Mouse (Mus musculus): ENCODE results near the gene Ankrd60. TPM values are rescaled to one million over a fixed set of nuclear protein-coding genes. Genes with fewer than 3 reads are reported as not detected.

Gene Ankrd60
- total and polyA plus RNA-seq, 3 experiments, result not detected

- no peaks in the 10 kb centered on the region for H3K36me3 ChIP-seq (ENCODE audit: control insufficient read depth in 1 of 2, insufficient read depth in 2 of 2, low read length in 2 of 2)
- no peak overlapping the region for H3K27ac ChIP-seq (ENCODE audit: control insufficient read depth, low read depth, low read length)
- no peaks in the 10 kb centered on the region; a peak in 1 of 4 replicates for H3K27me3 ChIP-seq (ENCODE audit: control insufficient read depth in 1 of 2, insufficient read depth in 2 of 2, low read length in 2 of 2)
- no peak for DNase-seq (ENCODE audit: low read depth, low spot score)
- H3K4me1 ChIP-seq (ENCODE audit: control insufficient read depth in 1 of 2, insufficient read depth in 2 of 2, low read length in 2 of 2), result no peaks in the 10 kb centered on the region
- TF ChIP-seq TAL1 (IDR thresholded peaks at IDR 0.05; ENCODE audit: low read length), result no peak
- no peak overlapping the region for H3K4me3 ChIP-seq (ENCODE audit: control insufficient read depth in 1 of 2, insufficient read depth in 1 of 2, low read depth in 2 of 2, low read length in 2 of 2)
- no peak overlapping the region for H3K9ac ChIP-seq (ENCODE audit: control insufficient read depth, low read depth, low read length, poor library complexity, severe bottlenecking)
- no peaks in the 10 kb centered on the region for H3K9me3 ChIP-seq (replicated peaks; ENCODE audit: insufficient read depth, low read length)
- no peaks in the 10 kb centered on the region for H3K79me2 ChIP-seq (ENCODE audit: control insufficient read depth, insufficient read depth, low read length, poor library complexity)
These were observed 14.0 kb downstream of the Ankrd60 start for GRCm38 (mm10) chr2:173564179-173564578.

GRCm38 (mm10) chr2:173563336-173563735 lies 14.8 kb downstream of the Ankrd60 start:
- Histone ChIP-seq H3K79me2 (ENCODE audit: control insufficient read depth, insufficient read depth, low read length, poor library complexity) (no peaks in the 10 kb centered on the region), H3K4me1 (ENCODE audit: control insufficient read depth in 1 of 2, insufficient read depth in 2 of 2, low read length in 2 of 2) (no peaks in the 10 kb centered on the region), H3K36me3 (ENCODE audit: control insufficient read depth in 1 of 2, insufficient read depth in 2 of 2, low read length in 2 of 2) (no peaks in the 10 kb centered on the region), H3K9me3 (replicated peaks; ENCODE audit: insufficient read depth, low read length) (no peaks in the 10 kb centered on the region), H3K4me3 (ENCODE audit: control insufficient read depth in 1 of 2, insufficient read depth in 1 of 2, low read depth in 2 of 2, low read length in 2 of 2) (no peak overlapping the region), H3K9ac (ENCODE audit: control insufficient read depth, low read depth, low read length, poor library complexity, severe bottlenecking) (no peak overlapping the region), H3K27me3 (ENCODE audit: control insufficient read depth in 1 of 2, insufficient read depth in 2 of 2, low read length in 2 of 2) (no peaks in the 10 kb centered on the region; a peak in 1 of 4 replicates), H3K27ac (ENCODE audit: control insufficient read depth, low read depth, low read length) (no peak overlapping the region)
- no peak for DNase-seq (ENCODE audit: low read depth, low spot score)
- no peak for TF ChIP-seq TAL1 (IDR thresholded peaks at IDR 0.05; ENCODE audit: low read length)
- TF ChIP-seq ELF1 (IDR thresholded peaks at IDR 0.05; ENCODE audit: low read depth, low read length), result no peak
- TF ChIP-seq TBP (IDR thresholded peaks at IDR 0.05; ENCODE audit: low read depth, low read length), result no peak
- no peak for TF ChIP-seq GATA1 (IDR thresholded peaks at IDR 0.05; ENCODE audit: low read depth, low read length)
- no peak for TF ChIP-seq ZMIZ1 (IDR thresholded peaks at IDR 0.05; ENCODE audit: low read depth, low read length)
- TF ChIP-seq MAX (IDR thresholded peaks at IDR 0.05; ENCODE audit: low read length), result no peak
- TF ChIP-seq MYC (IDR thresholded peaks at IDR 0.05; ENCODE audit: low read depth, low read length), result no peak
- TF ChIP-seq TCF12 (IDR thresholded peaks at IDR 0.05; ENCODE audit: low read depth, low read length), result no peak
- no peak for TF ChIP-seq ZNF384 (IDR thresholded peaks at IDR 0.05; ENCODE audit: low read depth, low read length)
- no peak for TF ChIP-seq SMC3 (IDR thresholded peaks at IDR 0.05; ENCODE audit: low read depth, low read length)
- no peak for TF ChIP-seq USF2 (IDR thresholded peaks at IDR 0.05; ENCODE audit: borderline replicate concordance in 1 of 2, insufficient read depth in 1 of 2, low read depth in 1 of 2, low read length in 2 of 2)
- no peak for TF ChIP-seq MXI1 (IDR thresholded peaks at IDR 0.05; ENCODE audit: low read depth, low read length)
- TF ChIP-seq EP300 (IDR thresholded peaks at IDR 0.05; ENCODE audit: low read depth in 1 of 2, low read length in 2 of 2), result no peak
- no peak for TF ChIP-seq ETS1 (IDR thresholded peaks at IDR 0.05; ENCODE audit: low read depth, low read length)
- TF ChIP-seq MAFK (IDR thresholded peaks at IDR 0.05; ENCODE audit: borderline replicate concordance, low read depth, low read length), result no peak
- TF ChIP-seq POLR2AphosphoS5 (IDR thresholded peaks at IDR 0.05; ENCODE audit: borderline replicate concordance, low read depth, low read length), result no peak
- TF ChIP-seq E2F4 (IDR thresholded peaks at IDR 0.05; ENCODE audit: borderline replicate concordance, low read depth, low read length), result no peak
- no peak for TF ChIP-seq ZKSCAN1 (IDR thresholded peaks at IDR 0.05; ENCODE audit: low read depth, low read length)
- TF ChIP-seq HCFC1 (IDR thresholded peaks at IDR 0.05; ENCODE audit: low read depth, low read length), result no peak
- TF ChIP-seq NELFE (IDR thresholded peaks at IDR 0.05; ENCODE audit: low read depth, low read length), result no peak

Data from MEL (cell line).